Mouse (Mus musculus): Measurements from ENCODE around the gene Stambpl1.

DNA sequence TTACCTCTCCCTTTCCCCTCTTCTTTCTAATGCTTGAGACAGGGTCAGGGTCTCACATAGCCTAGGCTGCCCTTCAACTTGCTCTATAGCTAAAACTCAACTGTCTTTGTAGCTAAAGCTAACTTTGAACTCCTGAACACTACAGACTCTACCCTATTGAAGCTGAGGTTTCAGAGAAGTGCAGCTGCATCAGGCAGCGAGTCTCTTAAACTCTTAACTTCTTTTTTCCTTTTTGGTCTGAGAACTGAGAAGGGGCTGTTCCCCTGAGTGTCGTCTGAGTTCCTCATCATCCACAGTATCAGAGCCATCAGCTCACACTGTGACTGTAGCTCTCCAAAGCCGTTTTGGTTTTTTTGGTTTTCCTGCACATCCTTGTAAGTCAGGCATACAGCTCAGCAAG lies 25.7 kb downstream of the Stambpl1 start:
- TF ChIP-seq GATA1 (IDR thresholded peaks at IDR 0.05; ENCODE audit: borderline replicate concordance, low read length), result no peak
- TF ChIP-seq FLI1 (IDR thresholded peaks at IDR 0.05; ENCODE audit: low read length), result no peak
